Mouse (Mus musculus): ENCODE measurements around the gene Psmb9. TPM values are rescaled to one million over a fixed set of nuclear protein-coding genes. Genes with fewer than 3 reads are reported as not detected.

Psmb9 gene
- polyA plus RNA-seq, 1 experiment from 2014 or later, result 2.1 TPM

- no peak for ATAC-seq (ENCODE audit: low FRiP score)
- 88% methylated on average over 11 of the region's 11 CpGs for WGBS
- Histone ChIP-seq H3K27ac (replicated peaks) (no peak overlapping the region), H3K9ac (replicated peaks) (no peak overlapping the region), H3K4me1 (peaks cover 20% of the 10 kb centered on the region), H3K4me3 (replicated peaks) (no peak overlapping the region), H3K4me2 (no peak overlapping the region), H3K9me3 (replicated peaks) (no peaks in the 10 kb centered on the region), H3K36me3 (no peaks in the 10 kb centered on the region), H3K27me3 (replicated peaks) (peaks cover 16% of the 10 kb centered on the region)
These were observed 54.3 kb downstream of the Psmb9 start for GRCm38 (mm10) chr17:34133289-34133688.

Other genes starting within 250 kb of the Psmb9 start
- gene Pfdn6, start 247.4 kb downstream of the Psmb9 start, polyA plus RNA-seq (2015; fragmentation: Nextera tagmentation; extraction: Ambion mirVana), result 173 and 183 TPM in 2 replicates
- 25.1 and 29.3 TPM in 2 replicates for gene Wdr46, start 247.1 kb downstream of the Psmb9 start, polyA plus RNA-seq (2015; fragmentation: Nextera tagmentation; extraction: Ambion mirVana)
- 11.9 and 13.1 TPM in 2 replicates for gene B3galt4, start 236.3 kb downstream of the Psmb9 start, polyA plus RNA-seq (2015; fragmentation: Nextera tagmentation; extraction: Ambion mirVana)
- gene Vps52, start 232.0 kb downstream of the Psmb9 start, polyA plus RNA-seq (2015; fragmentation: Nextera tagmentation; extraction: Ambion mirVana), result 72.3 and 75.7 TPM in 2 replicates
- 778 and 1,050 TPM in 2 replicates for gene Rps18, start 231.8 kb downstream of the Psmb9 start, polyA plus RNA-seq (2015; fragmentation: Nextera tagmentation; extraction: Ambion mirVana)
- 19.8 and 88.0 TPM in 2 replicates for gene H2-K1, start 187.4 kb downstream of the Psmb9 start, polyA plus RNA-seq (2015; fragmentation: Nextera tagmentation; extraction: Ambion mirVana)
- 21.9 and 24.4 TPM in 2 replicates for gene Ring1, start 163.1 kb downstream of the Psmb9 start, polyA plus RNA-seq (2015; fragmentation: Nextera tagmentation; extraction: Ambion mirVana)
- gene H2-Ke6, start 159.7 kb downstream of the Psmb9 start, polyA plus RNA-seq (2015; fragmentation: Nextera tagmentation; extraction: Ambion mirVana), result 68.4 and 71.4 TPM in 2 replicates
- 167 and 170 TPM in 2 replicates for gene Slc39a7, start 156.1 kb downstream of the Psmb9 start, polyA plus RNA-seq (2015; fragmentation: Nextera tagmentation; extraction: Ambion mirVana)
- 54.4 and 57.7 TPM in 2 replicates for gene Rxrb, start 156.0 kb downstream of the Psmb9 start, polyA plus RNA-seq (2015; fragmentation: Nextera tagmentation; extraction: Ambion mirVana)
- gene Col11a2, start 148.3 kb downstream of the Psmb9 start, polyA plus RNA-seq (2015; fragmentation: Nextera tagmentation; extraction: Ambion mirVana), result 8.3 and 9.4 TPM in 2 replicates
- gene H2-Oa, start 95.4 kb downstream of the Psmb9 start, polyA plus RNA-seq (2015; fragmentation: Nextera tagmentation; extraction: Ambion mirVana), result 0.19 and 2.5 TPM in 2 replicates
- 19.8 and 31.3 TPM in 2 replicates for gene H2-DMa, start 68.2 kb downstream of the Psmb9 start, polyA plus RNA-seq (2015; fragmentation: Nextera tagmentation; extraction: Ambion mirVana)
- gene Brd2, start 65.1 kb downstream of the Psmb9 start, polyA plus RNA-seq (2015; fragmentation: Nextera tagmentation; extraction: Ambion mirVana), result 115 and 122 TPM in 2 replicates
- gene H2-DMb2, start 44.5 kb downstream of the Psmb9 start, polyA plus RNA-seq (2015; fragmentation: Nextera tagmentation; extraction: Ambion mirVana), result 0.17 and 5.5 TPM in 2 replicates
- gene H2-DMb1, start 34.7 kb downstream of the Psmb9 start, polyA plus RNA-seq (2015; fragmentation: Nextera tagmentation; extraction: Ambion mirVana), result 0.29 and 4.2 TPM in 2 replicates
- gene Tap1, start 211 bp downstream of the Psmb9 start, polyA plus RNA-seq (2015; fragmentation: Nextera tagmentation; extraction: Ambion mirVana), result 3.5 and 12.0 TPM in 2 replicates
- 3.8 and 80.4 TPM in 2 replicates for gene Psmb8, start 10.0 kb upstream of the Psmb9 start, polyA plus RNA-seq (2015; fragmentation: Nextera tagmentation; extraction: Ambion mirVana)
- gene Tap2, start 15.8 kb upstream of the Psmb9 start, polyA plus RNA-seq (2015; fragmentation: Nextera tagmentation; extraction: Ambion mirVana), result 1.9 and 15.0 TPM in 2 replicates
- 0.08 and 0.26 TPM in 2 replicates for gene H2-Ob, start 51.1 kb upstream of the Psmb9 start, polyA plus RNA-seq (2015; fragmentation: Nextera tagmentation; extraction: Ambion mirVana)
- 1.4 and 189 TPM in 2 replicates for gene H2-Ab1, start 69.9 kb upstream of the Psmb9 start, polyA plus RNA-seq (2015; fragmentation: Nextera tagmentation; extraction: Ambion mirVana)
- gene H2-Aa, start 100.1 kb upstream of the Psmb9 start, polyA plus RNA-seq (2015; fragmentation: Nextera tagmentation; extraction: Ambion mirVana), result 0.97 and 82.8 TPM in 2 replicates
- gene H2-Eb1, start 118.1 kb upstream of the Psmb9 start, polyA plus RNA-seq (2015; fragmentation: Nextera tagmentation; extraction: Ambion mirVana), result 4.0 and 55.6 TPM in 2 replicates
- gene H2-Eb2, start 137.9 kb upstream of the Psmb9 start, polyA plus RNA-seq (2015; fragmentation: Nextera tagmentation; extraction: Ambion mirVana), result 0.19 and 0.54 TPM in 2 replicates
- gene Btnl2, start 167.1 kb upstream of the Psmb9 start, polyA plus RNA-seq (2015; fragmentation: Nextera tagmentation; extraction: Ambion mirVana), result not detected in 2 replicates
- gene Btnl1, start 189.4 kb upstream of the Psmb9 start, polyA plus RNA-seq (2015; fragmentation: Nextera tagmentation; extraction: Ambion mirVana), result not detected in 2 replicates
- gene BC051142, start 211.1 kb upstream of the Psmb9 start, polyA plus RNA-seq (2015; fragmentation: Nextera tagmentation; extraction: Ambion mirVana), result 5.1 and 5.5 TPM in 2 replicates

Measured in neural tube, embryonic 15.5 days (tissue).